Mouse (Mus musculus): ENCODE measurements at regions not wholly inside any gene's neighbourhood (a gene's known extent, or its start where the extent isn't known, plus 50 kb on each side); places are given as distances from the start of the nearest gene placed in this dataset.

GRCm38 (mm10) chr1:3012530-3012929 is 1795.2 kb upstream of the Gm37988 start:
- Histone ChIP-seq H3K27me3 (replicated peaks; ENCODE audit: control insufficient read depth, insufficient read depth, low read length) (no peaks in the 10 kb centered on the region), H3K36me3 (ENCODE audit: control insufficient read depth, insufficient read depth, low read length) (no peaks in the 10 kb centered on the region), H3K27ac (ENCODE audit: insufficient read depth, low read depth, low read length) (no peak overlapping the region), H3K4me3 (ENCODE audit: insufficient read depth, low read depth, low read length) (no peak overlapping the region), H3K4me1 (ENCODE audit: control insufficient read depth, insufficient read depth, low read length) (no peaks in the 10 kb centered on the region)
- TF ChIP-seq POLR2A (IDR thresholded peaks at IDR 0.05; ENCODE audit: low read depth, low read length) (no peak), CTCF (conservative IDR thresholded peaks at IDR 0.05; ENCODE audit: insufficient read depth, insufficient read length, low read depth, low read length) (no peak)
- 45% methylated on average over 1 of the region's 1 CpGs for WGBS
- DNase-seq, result no peak

- no peak overlapping the region for H3K27ac ChIP-seq (ENCODE audit: insufficient read depth, low read depth, low read length)
- TF ChIP-seq POLR2A (IDR thresholded peaks at IDR 0.05; ENCODE audit: low read depth, low read length), result no peak
- no peak for TF ChIP-seq CTCF (conservative IDR thresholded peaks at IDR 0.05; ENCODE audit: insufficient read depth, insufficient read length, low read depth, low read length)
- DNase-seq, result no peak
Measured at GRCm38 (mm10) chr1:3062759-3063158, 1744.9 kb upstream of the Gm37988 start.

GRCm38 (mm10) chr1:3094375-3094774 is 1713.3 kb upstream of the Gm37988 start:
- DNase-seq, result no peak
- no peak overlapping the region for H3K27ac ChIP-seq (ENCODE audit: insufficient read depth, low read depth, low read length)
- no peaks in the 10 kb centered on the region for H3K4me1 ChIP-seq (ENCODE audit: control insufficient read depth, insufficient read depth, low read length)

More at GRCm38 (mm10) chr1:3062759-3063158, 1744.9 kb upstream of the Gm37988 start:
- Histone ChIP-seq H3K4me3 (ENCODE audit: insufficient read depth, low read depth, low read length) (no peak overlapping the region), H3K27me3 (replicated peaks; ENCODE audit: control insufficient read depth, insufficient read depth, low read length) (no peaks in the 10 kb centered on the region), H3K36me3 (ENCODE audit: control insufficient read depth, insufficient read depth, low read length) (no peaks in the 10 kb centered on the region), H3K4me1 (ENCODE audit: control insufficient read depth, insufficient read depth, low read length) (no peaks in the 10 kb centered on the region)

GRCm38 (mm10) chr1:3094910-3095309 is 1712.8 kb upstream of the Gm37988 start:
- Histone ChIP-seq H3K36me3 (ENCODE audit: control insufficient read depth, insufficient read depth, low read length) (no peaks in the 10 kb centered on the region), H3K27ac (ENCODE audit: insufficient read depth, low read depth, low read length) (no peak overlapping the region), H3K4me3 (ENCODE audit: insufficient read depth, low read depth, low read length) (no peak overlapping the region), H3K4me1 (ENCODE audit: control insufficient read depth, insufficient read depth, low read length) (no peaks in the 10 kb centered on the region), H3K27me3 (replicated peaks; ENCODE audit: control insufficient read depth, insufficient read depth, low read length) (no peaks in the 10 kb centered on the region)
- no peak for TF ChIP-seq CTCF (conservative IDR thresholded peaks at IDR 0.05; ENCODE audit: insufficient read depth, insufficient read length, low read depth, low read length)
- no peak for TF ChIP-seq POLR2A (IDR thresholded peaks at IDR 0.05; ENCODE audit: low read depth, low read length)
- 60% methylated on average over 1 of the region's 1 CpGs for WGBS
- no peak for DNase-seq

More at GRCm38 (mm10) chr1:3094375-3094774, 1713.3 kb upstream of the Gm37988 start:
- Histone ChIP-seq H3K36me3 (ENCODE audit: control insufficient read depth, insufficient read depth, low read length) (no peaks in the 10 kb centered on the region), H3K4me3 (ENCODE audit: insufficient read depth, low read depth, low read length) (no peak overlapping the region), H3K27me3 (replicated peaks; ENCODE audit: control insufficient read depth, insufficient read depth, low read length) (no peaks in the 10 kb centered on the region)
- TF ChIP-seq POLR2A (IDR thresholded peaks at IDR 0.05; ENCODE audit: low read depth, low read length), result no peak
- TF ChIP-seq CTCF (conservative IDR thresholded peaks at IDR 0.05; ENCODE audit: insufficient read depth, insufficient read length, low read depth, low read length), result no peak

- H3K4me1 ChIP-seq (ENCODE audit: control insufficient read depth, insufficient read depth, low read length), result no peaks in the 10 kb centered on the region
- H3K4me3 ChIP-seq (ENCODE audit: insufficient read depth, low read depth, low read length), result no peak overlapping the region
- H3K27me3 ChIP-seq (replicated peaks; ENCODE audit: control insufficient read depth, insufficient read depth, low read length), result no peaks in the 10 kb centered on the region
- DNase-seq, result no peak
- no peaks in the 10 kb centered on the region for H3K36me3 ChIP-seq (ENCODE audit: control insufficient read depth, insufficient read depth, low read length)
- H3K27ac ChIP-seq (ENCODE audit: insufficient read depth, low read depth, low read length), result no peak overlapping the region
- WGBS, result 74% methylated on average over 4 of the region's 4 CpGs
- no peak for TF ChIP-seq POLR2A (IDR thresholded peaks at IDR 0.05; ENCODE audit: low read depth, low read length)
- TF ChIP-seq CTCF (conservative IDR thresholded peaks at IDR 0.05; ENCODE audit: insufficient read depth, insufficient read length, low read depth, low read length), result no peak
Measured at GRCm38 (mm10) chr1:3113564-3113963, 1694.1 kb upstream of the Gm37988 start.

- Histone ChIP-seq H3K36me3 (ENCODE audit: control insufficient read depth, insufficient read depth, low read length) (no peaks in the 10 kb centered on the region), H3K4me3 (ENCODE audit: insufficient read depth, low read depth, low read length) (no peak overlapping the region), H3K27me3 (replicated peaks; ENCODE audit: control insufficient read depth, insufficient read depth, low read length) (no peaks in the 10 kb centered on the region), H3K4me1 (ENCODE audit: control insufficient read depth, insufficient read depth, low read length) (no peaks in the 10 kb centered on the region), H3K27ac (ENCODE audit: insufficient read depth, low read depth, low read length) (no peak overlapping the region)
- peak; percentile 7 for DNase-seq
- TF ChIP-seq POLR2A (IDR thresholded peaks at IDR 0.05; ENCODE audit: low read depth, low read length), result no peak
- TF ChIP-seq CTCF (conservative IDR thresholded peaks at IDR 0.05; ENCODE audit: insufficient read depth, insufficient read length, low read depth, low read length), result no peak
- WGBS, result 50% methylated on average over 2 of the region's 2 CpGs
Measured at GRCm38 (mm10) chr1:3119498-3120391, 1687.9 kb upstream of the Gm37988 start.

GRCm38 (mm10) chr1:3120392-3120690 is 1687.4 kb upstream of the Gm37988 start:
- TF ChIP-seq POLR2A (IDR thresholded peaks at IDR 0.05; ENCODE audit: low read depth, low read length) (no peak), CTCF (conservative IDR thresholded peaks at IDR 0.05; ENCODE audit: insufficient read depth, insufficient read length, low read depth, low read length) (no peak)
- 58% methylated on average over 3 of the region's 3 CpGs for WGBS
- Histone ChIP-seq H3K4me3 (ENCODE audit: insufficient read depth, low read depth, low read length) (no peak overlapping the region), H3K27me3 (replicated peaks; ENCODE audit: control insufficient read depth, insufficient read depth, low read length) (no peaks in the 10 kb centered on the region), H3K36me3 (ENCODE audit: control insufficient read depth, insufficient read depth, low read length) (no peaks in the 10 kb centered on the region), H3K27ac (ENCODE audit: insufficient read depth, low read depth, low read length) (no peak overlapping the region), H3K4me1 (ENCODE audit: control insufficient read depth, insufficient read depth, low read length) (no peaks in the 10 kb centered on the region)
- DNase-seq, result no peak

Measured in kidney, adult 2 months (tissue).